Mouse (Mus musculus) urinary bladder, postnatal 10 days (tissue): Measurements from ENCODE around the gene Ddah2.

Source experiments
- DNase-seq: peaks from one replicate; pipeline ENCODE4 v3.0.0; 2022; ENCODE audit warnings: low spot score

The Ddah2 gene

DNA sequence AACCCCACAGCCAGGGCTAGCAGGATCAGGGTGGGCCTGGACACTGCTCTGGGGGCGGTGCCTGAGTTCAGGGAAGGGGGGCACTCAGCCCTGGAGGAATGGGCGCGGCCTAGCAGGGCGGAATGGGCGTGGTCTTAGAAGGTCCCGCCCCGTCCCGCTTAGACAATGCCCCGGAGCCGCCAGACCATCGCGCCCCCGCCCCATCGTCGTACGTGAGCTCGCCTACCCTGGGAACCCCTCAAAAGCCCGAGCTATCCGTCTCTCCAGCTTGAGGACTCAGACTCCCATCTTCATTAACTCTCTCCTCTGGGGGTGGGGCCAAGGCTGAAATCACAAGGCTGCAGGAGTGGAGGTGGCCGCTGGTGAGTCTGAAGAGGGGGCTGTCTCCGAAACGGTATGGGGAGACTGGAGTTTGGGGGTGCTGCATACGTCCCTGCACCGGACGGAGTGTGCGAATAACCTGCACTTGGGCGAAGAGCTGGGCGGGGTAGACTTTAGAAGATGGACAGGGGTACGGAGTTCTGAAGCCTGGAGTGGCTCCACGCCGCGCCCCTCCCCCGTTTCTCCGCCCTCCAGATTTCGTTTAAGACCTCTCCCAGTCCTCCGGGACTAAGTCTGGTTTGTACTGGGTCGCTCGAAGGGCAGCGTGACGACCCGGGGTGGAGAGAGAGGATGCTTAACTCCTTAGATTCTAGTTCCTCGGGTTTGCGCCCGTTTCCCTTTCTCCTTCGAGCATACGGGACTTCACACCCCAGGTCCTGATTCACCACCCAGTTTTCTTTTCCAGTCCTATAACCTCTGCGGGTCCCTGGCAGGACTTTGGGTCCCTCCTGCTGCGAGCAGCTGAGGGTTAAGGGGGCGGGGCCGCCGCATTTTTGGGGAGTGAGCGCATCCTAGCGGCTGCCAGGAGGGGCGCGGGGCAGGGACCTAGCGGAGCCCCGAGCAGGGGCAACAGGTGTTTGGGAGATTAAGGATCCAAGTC is at the start of gene Ddah2:
Gene Ddah2, plus strand, starts transcription at position 125 of the 982 bp plus-strand sequence.
- DNase-seq, result peak; percentile 62

DNA sequence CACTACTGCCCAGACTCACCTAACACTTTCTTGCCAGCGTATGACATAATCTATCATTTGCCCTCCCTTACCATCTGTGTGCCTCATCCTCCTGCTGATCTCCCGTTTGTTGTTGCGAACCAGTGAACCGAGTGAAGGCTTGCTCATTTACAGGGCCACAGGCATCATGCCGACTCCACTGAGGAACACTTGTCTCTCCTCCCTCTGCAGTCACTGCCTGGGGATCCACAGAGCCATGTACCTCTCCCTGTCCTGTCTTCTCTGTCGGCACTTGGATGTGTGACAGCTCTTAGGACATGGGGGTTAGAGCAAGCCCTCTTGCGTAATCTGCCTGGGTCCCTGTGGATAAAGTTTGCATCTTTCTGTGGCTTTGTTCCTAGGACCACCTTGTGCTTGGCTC is 49.2 kb upstream of the Ddah2 start:
- DNase-seq, result no peak

DNA sequence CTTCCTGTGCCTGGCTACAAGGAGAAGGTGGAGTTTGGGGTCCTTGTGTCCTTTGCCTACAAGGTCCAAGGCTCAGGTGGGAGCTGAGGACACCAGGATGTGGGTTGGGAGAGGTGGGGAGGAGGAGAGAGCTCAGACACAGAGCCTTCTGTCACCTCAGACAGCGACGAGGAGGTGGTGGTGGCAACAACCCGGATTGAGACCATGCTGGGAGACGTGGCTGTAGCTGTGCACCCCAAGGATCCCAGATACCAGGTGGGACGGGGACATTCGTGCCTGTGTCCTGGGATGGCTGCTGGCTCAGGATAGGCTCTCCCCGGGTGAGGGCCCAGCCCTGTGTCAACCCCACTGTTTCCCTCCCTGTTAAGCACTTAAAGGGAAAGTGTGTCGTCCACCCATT is 47.4 kb upstream of the Ddah2 start:
- DNase-seq, result no peak

DNA sequence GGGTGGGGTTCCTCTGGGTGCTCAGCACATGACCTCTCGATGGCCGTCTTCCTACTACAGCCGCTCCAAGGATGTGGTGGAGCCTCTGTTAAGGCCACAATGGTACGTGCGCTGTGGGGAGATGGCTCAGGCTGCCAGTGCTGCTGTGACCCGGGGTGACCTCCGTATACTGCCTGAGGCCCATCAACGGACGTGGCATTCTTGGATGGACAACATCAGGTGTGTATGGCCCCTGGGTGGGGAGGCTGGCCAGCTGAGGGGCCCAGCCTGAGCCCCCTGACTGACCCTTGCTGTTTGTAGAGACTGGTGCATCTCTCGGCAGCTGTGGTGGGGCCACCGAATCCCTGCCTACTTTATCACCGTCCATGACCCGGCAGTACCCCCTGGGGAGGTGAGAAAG is 46.4 kb upstream of the Ddah2 start:
- no peak for DNase-seq

DNA sequence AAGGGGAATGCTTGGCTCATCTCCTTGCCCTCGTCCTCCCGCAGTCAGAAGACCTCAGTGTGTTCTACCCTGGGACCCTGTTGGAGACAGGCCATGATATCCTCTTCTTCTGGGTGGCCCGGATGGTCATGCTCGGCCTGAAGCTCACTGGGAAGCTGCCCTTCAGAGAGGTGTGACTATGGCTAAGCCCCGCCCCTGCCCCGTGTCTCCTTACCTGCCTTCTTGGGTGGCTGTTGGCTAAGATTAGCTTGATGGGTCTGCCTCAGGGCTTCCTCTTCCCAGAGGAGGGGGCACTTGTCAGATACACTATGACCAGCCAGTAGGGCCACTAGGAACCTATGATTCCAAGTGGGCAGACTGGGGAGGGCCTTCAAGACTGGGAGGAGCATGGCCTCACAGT is 45.6 kb upstream of the Ddah2 start:
- DNase-seq, result no peak

DNA sequence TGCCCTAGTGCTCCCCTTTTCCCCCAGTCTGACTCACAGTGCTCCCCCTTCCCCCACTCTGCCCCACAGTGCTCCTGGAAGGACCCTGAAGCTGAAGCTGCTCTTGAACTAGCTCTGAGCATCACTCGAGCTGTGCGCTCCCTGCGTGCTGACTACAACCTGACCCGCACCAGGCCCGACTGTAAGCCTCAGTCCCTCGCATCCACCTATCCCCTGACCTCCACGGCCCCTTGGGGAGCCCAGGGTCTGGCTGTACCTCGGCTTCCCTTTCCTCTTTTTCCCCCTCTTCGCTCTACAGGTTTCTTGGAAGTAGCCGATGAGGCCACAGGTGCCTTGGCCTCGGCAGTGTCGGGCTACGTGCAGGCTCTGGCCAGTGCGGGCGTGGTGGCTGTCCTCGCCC is 43.5 kb upstream of the Ddah2 start:
- no peak for DNase-seq

DNA sequence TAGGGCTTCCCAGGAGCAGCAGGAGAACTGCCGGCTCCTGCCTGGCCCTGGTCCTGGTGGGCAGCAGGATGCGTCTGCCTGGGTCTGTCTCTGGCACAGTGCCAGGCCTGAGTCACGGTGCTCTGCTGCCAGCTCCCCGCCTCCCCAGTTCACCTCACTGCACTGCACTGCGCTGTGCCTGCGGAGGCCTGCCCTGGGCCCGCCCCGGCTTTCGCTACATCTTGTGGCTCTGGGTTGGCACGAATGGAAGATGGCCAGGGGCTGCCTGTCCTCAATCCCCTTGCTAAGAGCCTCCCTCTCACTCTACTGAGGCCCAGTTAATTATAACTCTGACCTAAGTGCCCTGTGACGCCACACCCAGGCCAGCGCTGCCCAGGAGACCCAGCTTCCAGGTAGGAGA is 42.5 kb upstream of the Ddah2 start, which contains the start of gene Vwa7:
Gene Vwa7, plus strand, starts transcription at position 204 of the 400 bp plus-strand sequence.
- no peak for DNase-seq

DNA sequence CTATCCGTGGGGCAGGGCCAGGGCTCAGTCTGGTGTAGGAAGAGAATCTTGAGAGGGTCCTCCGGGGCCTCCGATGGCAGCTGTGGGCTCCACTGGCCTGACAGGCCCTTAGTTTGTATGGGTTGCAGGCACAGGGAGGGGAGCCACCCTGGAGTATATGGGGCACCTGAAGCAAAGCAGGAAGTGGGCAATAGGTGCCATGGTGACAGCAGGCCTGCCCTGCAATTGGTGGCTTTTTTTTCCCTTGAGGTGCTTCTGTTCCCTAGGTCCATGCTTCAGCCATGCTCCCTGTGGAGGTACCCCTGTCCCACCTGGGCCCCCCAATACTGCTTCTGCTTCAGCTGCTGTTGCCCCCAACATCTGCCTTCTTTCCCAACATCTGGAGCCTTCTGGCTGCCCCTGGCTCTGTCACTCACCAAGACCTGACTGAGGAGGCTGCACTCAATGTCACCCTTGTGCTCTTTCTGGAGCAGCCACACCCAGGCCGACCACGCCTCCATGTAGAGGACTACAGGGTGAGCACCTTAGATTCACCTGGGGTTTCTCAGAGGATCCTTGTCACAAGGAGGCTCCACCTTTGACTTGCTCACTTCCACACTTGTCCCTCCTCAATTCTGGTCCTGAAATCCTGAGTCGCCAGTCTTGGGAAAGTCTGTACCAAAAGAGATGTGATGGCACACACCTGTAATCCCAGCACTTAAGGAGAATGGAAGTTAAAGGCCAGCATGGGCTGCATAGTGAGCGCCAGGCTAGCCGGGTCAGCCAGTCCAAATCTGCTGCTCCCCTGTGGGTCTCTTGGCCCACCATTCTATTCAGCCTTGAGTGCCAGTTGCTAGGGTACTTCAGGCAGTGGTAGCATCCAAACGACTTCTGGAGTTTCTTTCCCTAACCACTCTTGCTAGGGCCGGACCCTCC is 41.8 kb upstream of the Ddah2 start:
- no peak for DNase-seq

DNA sequence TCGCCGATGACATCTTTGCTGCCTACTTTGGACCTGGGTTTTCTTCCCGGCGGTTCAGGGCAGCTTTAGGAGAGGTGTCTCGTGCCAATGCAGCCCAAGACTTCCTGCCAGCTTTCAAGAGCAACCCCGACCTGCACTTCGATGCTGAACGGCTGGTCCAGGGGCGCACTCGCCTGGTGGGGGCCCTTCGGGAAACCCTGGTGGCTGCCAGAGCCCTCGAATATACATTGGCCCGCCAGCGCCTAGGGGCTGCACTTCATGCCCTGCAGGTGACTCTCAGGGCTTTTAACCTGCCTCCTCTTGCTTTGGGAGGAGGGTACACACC is 41.2 kb upstream of the Ddah2 start:
- DNase-seq, result no peak

DNA sequence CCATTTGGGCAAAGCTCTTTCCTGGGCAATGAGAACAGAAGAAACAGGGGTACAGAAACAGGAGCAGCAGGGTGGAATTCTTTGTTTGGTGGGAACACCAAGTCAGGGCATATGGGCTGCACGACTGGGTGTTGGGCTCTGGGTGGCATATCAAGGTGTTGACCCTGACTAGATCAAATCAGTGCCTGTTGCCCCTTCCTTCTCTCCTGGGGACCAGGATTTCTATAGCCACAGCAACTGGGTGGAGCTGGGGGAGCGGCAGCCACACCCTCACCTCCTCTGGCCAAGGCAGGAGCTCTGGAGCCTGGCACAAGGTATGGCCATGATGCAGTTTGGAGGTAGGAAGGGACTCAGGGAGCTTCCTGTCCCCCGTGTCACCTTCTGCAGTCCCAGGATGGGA is 40.7 kb upstream of the Ddah2 start:
- no peak for DNase-seq

DNA sequence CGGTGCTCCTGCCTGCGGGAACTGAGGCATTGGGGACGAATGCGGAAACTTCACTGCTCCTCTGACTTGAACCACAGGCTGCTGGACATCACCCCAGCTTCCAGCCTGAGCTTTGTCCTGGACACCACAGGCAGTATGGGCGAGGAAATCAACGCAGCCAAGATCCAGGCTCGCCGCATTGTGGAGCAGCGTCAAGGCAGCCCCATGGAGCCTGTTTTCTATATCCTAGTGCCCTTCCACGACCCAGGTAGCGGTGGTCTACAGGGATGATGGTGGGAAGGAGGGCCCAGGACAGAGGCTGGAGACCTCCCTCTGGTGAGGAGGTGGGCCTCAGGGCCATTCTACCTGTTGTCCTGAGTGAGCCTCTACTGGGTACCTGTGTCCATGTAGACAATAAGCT is 38.9 kb upstream of the Ddah2 start:
- no peak for DNase-seq

DNA sequence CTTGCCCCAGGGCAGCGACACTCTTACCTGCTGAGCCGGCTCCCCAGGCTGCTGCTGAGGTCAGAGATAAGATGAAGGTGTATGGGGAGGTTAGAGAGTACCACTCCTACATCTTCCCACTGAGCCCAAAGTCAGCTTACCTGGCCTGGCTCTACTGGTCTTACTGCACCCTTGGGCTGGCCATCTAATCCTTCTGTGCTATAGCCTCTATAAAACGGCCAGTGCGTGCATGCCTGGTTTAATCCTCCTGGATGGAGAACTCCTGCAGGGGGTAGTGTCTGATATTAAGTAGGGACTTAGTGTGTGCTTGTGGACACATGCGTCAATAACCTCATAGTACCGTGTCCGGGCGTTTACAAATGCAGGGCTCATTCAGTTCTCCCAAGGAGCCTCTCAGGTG is 38.3 kb upstream of the Ddah2 start:
- DNase-seq, result no peak

DNA sequence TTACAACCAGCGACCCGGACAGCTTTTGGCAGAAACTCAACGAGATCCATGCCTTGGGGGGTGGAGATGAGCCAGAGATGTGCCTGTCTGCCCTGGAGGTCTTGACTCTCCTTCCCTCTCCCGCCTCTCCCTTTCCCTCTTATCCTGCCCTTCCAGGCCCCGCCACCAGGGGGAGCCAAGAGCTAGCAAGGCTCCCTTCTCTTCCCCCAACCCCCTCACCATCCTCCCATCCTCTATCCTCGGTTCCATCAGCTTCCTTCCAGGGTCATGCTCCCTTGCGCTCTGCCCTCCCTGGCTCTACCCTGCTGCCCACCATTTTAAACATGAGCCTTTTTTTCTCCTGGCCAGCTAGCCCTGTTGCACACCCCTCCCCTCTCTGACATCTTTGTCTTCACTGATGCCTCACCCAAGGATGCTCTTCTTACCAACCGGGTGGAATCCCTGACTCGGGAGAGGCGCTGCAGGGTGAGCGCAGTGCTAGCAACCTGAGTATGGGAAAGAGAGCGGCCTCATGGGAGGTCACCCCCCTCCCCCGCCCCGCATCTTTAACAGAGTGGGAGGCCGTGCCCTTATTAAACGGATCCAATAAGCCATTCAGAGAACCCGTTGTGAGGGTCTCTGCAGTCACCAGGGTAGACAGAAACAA is 37.5 kb upstream of the Ddah2 start:
- DNase-seq, result peak; percentile 67

DNA sequence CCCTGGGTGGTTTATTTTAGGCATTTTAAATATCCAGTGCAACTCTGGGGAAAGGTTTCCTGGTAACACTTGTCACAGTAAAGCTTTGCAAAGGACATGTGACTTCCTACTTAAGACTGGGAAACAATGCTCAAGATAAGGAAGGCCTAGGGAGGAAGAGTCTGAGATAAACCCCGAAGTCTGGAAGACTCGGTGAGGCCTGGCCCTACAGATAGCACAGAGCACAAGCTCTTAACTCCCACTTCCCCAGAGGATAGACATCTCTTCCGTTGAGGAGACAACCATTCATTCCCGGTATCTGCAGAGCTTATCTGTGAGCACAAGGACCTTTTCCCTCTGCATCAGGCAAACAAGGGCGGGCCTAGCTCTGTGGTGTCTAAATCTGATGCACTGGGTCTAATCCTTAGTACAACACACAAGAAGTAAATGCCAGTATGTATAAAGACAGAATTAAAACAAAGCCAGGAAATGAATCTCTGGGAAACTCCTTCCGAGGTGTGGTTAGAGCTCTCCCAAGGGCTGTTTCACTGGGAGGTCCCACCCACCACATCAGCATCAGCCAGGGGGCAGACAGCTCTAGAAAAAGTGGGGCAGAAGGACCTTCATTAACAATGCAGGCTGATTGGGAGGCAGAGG is 36.9 kb upstream of the Ddah2 start:
- DNase-seq, result no peak

DNA sequence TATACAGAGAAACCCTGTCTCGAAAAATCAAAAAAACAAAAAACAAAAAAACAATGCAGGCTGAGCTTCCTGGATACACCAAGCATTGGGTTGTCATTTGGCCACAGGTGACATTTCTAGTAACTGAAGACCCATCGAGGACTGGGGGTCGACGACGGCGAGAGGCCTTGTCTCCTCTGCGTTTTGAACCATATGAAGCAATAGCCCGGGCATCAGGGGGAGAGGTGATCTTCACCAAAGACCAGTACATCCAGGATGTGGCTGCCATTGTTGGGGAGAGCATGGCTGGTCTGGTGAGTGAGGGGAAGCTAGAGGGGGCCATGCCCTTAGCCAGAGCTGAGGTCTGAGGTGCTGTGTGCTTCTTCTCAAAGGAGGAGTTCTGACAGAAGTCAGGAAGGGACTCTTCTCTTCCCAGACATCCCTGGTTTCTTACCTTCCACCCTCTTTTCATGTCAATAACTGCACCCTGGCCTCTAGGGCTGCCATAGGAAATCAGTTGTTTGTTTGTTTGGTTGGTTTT is 36.2 kb upstream of the Ddah2 start:
- DNase-seq, result no peak

DNA sequence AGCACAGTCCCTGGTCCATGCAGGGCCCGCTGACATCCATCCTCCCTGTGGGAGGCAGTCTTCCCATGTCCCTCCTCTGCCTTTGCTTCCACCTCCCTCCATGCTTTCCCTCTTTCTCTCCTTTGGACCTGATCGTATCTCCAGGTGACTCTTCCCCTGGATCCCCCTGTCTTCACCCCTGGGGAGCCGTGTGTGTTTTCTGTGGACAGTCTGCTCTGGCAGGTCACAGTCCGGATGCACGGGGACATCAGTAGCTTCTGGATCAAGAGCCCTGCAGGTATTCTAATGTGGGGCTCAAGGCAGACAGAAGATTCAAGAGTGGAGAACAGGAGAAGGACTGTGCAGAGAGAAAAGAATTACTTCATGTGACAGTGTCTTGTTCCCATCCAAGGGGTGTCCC is 35.6 kb upstream of the Ddah2 start:
- DNase-seq, result no peak

DNA sequence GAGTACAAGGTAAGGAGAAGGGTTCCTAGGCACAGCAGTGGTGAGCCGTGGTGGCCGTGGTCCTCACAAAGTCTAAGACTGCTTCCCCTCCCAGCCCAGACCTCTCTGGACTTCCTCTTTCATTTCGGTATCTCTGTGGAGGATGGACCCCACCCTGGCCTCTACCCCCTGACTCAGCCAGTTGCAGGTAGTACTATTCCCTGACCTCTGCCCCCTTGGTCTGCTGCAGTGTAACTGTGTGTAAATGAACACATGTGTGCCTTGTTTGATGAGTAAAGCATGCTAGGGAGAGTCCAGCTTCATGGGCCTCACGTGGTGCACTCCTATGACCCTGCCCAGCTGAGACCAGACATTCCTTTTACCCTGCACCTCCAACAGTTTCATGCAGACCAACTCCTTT is 35.1 kb upstream of the Ddah2 start:
- no peak for DNase-seq

DNA sequence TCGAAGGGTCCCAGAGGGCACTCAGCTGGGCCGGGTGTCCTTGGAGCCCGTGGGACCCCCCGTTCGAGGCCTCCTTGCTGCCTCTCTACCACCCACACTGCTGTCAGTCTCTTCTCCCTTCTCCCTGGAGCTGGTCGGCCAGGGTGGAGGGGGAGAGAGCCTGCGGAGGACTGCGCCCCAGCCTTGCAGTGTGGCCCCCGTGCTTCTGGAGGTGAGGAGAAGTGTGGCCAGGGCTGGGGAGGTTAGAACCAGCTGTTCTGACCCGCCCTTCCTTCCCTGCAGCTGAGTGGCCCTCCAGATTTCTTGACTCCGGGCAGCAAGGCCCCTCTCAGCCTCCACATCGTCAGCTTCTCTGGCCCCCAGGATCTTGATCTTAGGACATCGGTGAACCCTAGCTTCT is 34.6 kb upstream of the Ddah2 start:
- DNase-seq, result no peak

DNA sequence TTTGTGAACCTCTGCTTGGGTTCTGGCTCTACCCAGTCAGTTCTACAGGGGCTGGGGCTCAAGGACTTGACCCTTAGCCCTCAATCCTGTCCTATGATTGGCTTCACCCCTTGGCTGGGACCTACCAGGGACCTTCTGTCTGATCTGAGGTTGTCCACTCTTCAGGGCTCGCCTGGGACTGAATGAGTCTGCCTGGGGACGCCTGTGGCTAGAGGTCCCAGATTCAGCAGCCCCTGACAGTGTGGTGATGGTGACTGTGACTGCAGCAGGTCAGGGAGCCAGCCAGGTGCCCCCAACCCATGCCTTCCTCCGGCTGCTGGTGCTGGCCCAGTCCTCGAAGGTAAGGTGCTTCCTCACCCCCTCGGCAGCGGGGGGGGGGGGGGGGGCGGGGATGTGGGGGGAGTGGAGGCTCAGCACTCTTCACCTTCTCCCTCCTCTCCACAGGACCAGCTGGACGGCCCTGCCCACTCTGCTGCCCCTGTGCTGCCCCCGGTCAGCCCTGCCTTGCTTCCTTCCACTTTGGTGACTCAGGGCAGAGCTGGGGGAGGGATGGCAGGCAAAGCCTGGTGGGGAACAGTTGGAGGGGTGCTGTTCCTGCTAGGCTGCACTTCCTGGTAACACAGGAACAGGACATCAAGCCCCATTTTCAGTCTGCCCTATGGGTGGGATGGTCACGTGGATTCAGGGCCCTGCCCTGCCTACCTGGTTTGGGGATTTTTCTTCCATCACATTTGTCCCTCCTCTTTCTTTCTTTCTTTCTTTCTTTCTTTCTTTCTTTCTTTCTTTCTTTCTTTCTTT is 33.9 kb upstream of the Ddah2 start:
- no peak for DNase-seq

DNA sequence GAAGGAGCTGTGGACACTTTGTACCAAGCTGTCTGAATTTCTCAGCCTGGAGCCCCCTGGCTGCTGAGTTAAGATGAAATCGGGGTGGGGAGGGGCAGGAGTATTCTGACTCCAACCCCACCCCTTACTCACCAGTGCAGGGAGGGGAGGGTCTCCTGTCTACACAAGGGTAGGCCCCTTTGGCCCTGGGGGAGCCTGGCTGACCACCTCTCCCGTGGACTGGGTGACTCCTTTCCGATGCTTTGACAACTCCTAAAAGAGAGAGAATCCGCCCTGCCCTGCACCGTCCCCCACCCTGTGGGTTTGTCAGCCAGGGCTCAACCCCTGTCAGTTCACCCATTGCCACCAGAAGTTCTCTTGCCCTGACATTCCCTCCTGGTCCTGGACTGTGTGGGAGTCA is 32.6 kb upstream of the Ddah2 start:
- DNase-seq, result no peak
